In the genomic region with DNA sequence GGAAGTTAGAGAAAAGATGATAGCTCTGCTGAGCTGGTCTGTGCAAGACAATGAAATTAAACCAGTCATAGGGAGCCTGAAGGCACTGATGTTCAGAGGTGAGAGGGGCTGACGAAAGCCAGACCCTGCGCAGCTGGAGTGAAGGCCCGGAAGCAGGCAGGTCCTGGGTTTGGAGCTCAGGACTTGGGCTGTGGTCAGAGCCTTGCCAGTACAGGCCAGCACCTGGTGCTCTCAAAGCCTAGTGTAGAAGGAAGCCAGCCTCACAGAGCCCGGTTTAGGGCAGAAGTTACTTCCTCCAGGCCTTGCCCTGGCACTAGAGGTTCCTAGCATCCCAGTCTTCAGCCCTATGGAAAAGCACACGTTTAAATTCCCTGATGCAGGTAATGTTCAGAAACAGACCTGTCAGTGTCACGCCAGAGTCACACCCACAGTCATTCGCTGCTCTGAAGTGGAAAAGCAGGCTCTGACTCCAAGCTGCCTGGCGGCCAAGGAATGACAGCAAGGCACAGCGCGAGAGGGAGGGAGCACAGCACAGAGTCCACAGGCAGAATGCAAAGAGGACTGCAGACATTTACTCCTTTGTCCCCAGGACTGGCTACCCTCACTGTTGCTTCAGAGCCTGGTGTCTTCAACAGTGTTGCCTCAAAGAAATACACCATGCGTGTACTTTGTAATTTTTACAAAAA, we compare ENCODE assay signal across 10 mouse cellular contexts. TPM values are rescaled to one million over a fixed set of nuclear protein-coding genes. Genes with fewer than 3 reads are reported as not detected.
DNase-seq lines count a peak whose midpoint lies in the region; ATAC-seq and TF ChIP-seq lines count a peak whose summit lies in the region.
"Had no signal": no experiment of that assay in that cellular context is flagged by ENCODE, and none has a peak within 500 bp of the region (broad histone marks: within the 10 kb centered on the region; RNA-seq: fewer than 3 reads in every experiment).

No protein-coding gene starts in this region.

- TF ChIP-seq CTCF in left cerebral cortex, adult 2 months (IDR thresholded peaks at IDR 0.05) = no peak

- no peak overlapping the region for H3K4me3 ChIP-seq in hindbrain, embryonic 10.5 days
- H3K4me3 ChIP-seq in hindbrain, embryonic 14.5 days (replicated peaks; ENCODE audit: low read length) = no peak overlapping the region
- no peak overlapping the region for H3K4me3 ChIP-seq in intestine, embryonic 16.5 days (ENCODE audit: low read length)
- no peak overlapping the region for H3K4me3 ChIP-seq in left cerebral cortex, adult 2 months
- H3K4me3 ChIP-seq: hindbrain, embryonic 12.5 days had no signal

- H3K4me1 ChIP-seq in hindbrain, embryonic 10.5 days (replicated peaks) = peaks cover 37% of the 10 kb centered on the region
- no peaks in the 10 kb centered on the region for H3K4me1 ChIP-seq in hindbrain, embryonic 14.5 days (replicated peaks; ENCODE audit: control insufficient read depth, insufficient read depth, low read length)
- peaks cover 29% of the 10 kb centered on the region for H3K4me1 ChIP-seq in intestine, embryonic 16.5 days (ENCODE audit: control insufficient read depth, insufficient read depth, low read length)
- H3K4me1 ChIP-seq: hindbrain, embryonic 12.5 days had no signal

- no peaks in the 10 kb centered on the region for H3K9me3 ChIP-seq in hindbrain, embryonic 10.5 days
- no peaks in the 10 kb centered on the region for H3K9me3 ChIP-seq in hindbrain, embryonic 14.5 days (ENCODE audit: control insufficient read depth, low read length)
- no peaks in the 10 kb centered on the region for H3K9me3 ChIP-seq in intestine, embryonic 16.5 days (ENCODE audit: control insufficient read depth, low read length)
- H3K9me3 ChIP-seq: hindbrain, embryonic 12.5 days had no signal

- H3K9ac ChIP-seq in hindbrain, embryonic 14.5 days = no peak overlapping the region
- H3K9ac ChIP-seq in intestine, embryonic 16.5 days (ENCODE audit: low read depth, low read length) = 0 out of 2 replicates have a peak overlapping the region, but pooled peaks have one; percentile 37
- H3K9ac ChIP-seq: hindbrain, embryonic 12.5 days had no signal

- H3K36me3 ChIP-seq in hindbrain, embryonic 10.5 days = no peaks in the 10 kb centered on the region
- no peaks in the 10 kb centered on the region for H3K36me3 ChIP-seq in hindbrain, embryonic 14.5 days (replicated peaks; ENCODE audit: control insufficient read depth, insufficient read depth)
- H3K36me3 ChIP-seq in intestine, embryonic 16.5 days (ENCODE audit: control insufficient read depth, insufficient read depth, low read length) = no peaks in the 10 kb centered on the region
- H3K36me3 ChIP-seq: hindbrain, embryonic 12.5 days had no signal

- no peak for ATAC-seq in hindbrain, embryonic 14.5 days (ENCODE audit: low FRiP score)
- peak; percentile 45 for ATAC-seq in intestine, embryonic 16.5 days
- ATAC-seq in monocyte, adult 5-6 weeks (replicated peaks; ENCODE audit: insufficient number of reproducible peaks, low FRiP score, low TSS enrichment, poor library complexity, severe bottlenecking) = no peak

- 44% methylated on average over 11 of the region's 11 CpGs for WGBS in hindbrain, embryonic 10.5 days
- 54% methylated on average over 11 of the region's 11 CpGs for WGBS in hindbrain, embryonic 14.5 days
- WGBS in intestine, embryonic 16.5 days = 29% methylated on average over 11 of the region's 11 CpGs

- peak overlapping the region; percentile 20 for H3K27ac ChIP-seq in hindbrain, embryonic 10.5 days
- no peak overlapping the region for H3K27ac ChIP-seq in hindbrain, embryonic 14.5 days
- H3K27ac ChIP-seq in intestine, embryonic 16.5 days (ENCODE audit: low read length) = peak overlapping the region; percentile 41; the same call in 1 of the 2 replicates
- H3K27ac ChIP-seq in left cerebral cortex, adult 2 months = no peak overlapping the region
- H3K27ac ChIP-seq: hindbrain, embryonic 12.5 days; macrophage had no signal

- no peak for DNase-seq in hindbrain, embryonic 10.5 days (ENCODE audit: low spot score)
- DNase-seq in hindbrain, embryonic 14.5 days (ENCODE audit: low spot score) = no peak
- peak; percentile 27 for DNase-seq in thymus, postnatal 4 days
- DNase-seq in thymus, postnatal 25 days = no peak
- no peak for DNase-seq in left cerebral cortex, adult 2 months (ENCODE audit: extremely low spot score in 1 of 2, low spot score in 2 of 2)
- DNase-seq: kidney, postnatal 14 days had no signal

- no peak overlapping the region for H3K4me2 ChIP-seq in hindbrain, embryonic 14.5 days (replicated peaks)
- no peak overlapping the region for H3K4me2 ChIP-seq in intestine, embryonic 16.5 days (ENCODE audit: low read depth, low read length)
- H3K4me2 ChIP-seq: hindbrain, embryonic 12.5 days had no signal

- intact Hi-C loops in left cerebral cortex, adult 2 months (cut with DNase I) = no loop called here

- no peaks in the 10 kb centered on the region for H3K27me3 ChIP-seq in hindbrain, embryonic 10.5 days (ENCODE audit: insufficient read depth, poor library complexity, severe bottlenecking)
- H3K27me3 ChIP-seq in hindbrain, embryonic 14.5 days (ENCODE audit: control insufficient read depth, insufficient read depth, low read length) = no peaks in the 10 kb centered on the region
- H3K27me3 ChIP-seq in intestine, embryonic 16.5 days (replicated peaks; ENCODE audit: control insufficient read depth, insufficient read depth, low read length) = no peaks in the 10 kb centered on the region
- H3K27me3 ChIP-seq: hindbrain, embryonic 12.5 days had no signal

RNA-seq across cellular contexts. Expression of a gene that starts 48.1 kb away (rescaled TPM):
- polyA plus RNA-seq in hindbrain, embryonic 10.5 days (2016; fragmentation: Nextera tagmentation; extraction: Ambion mirVana) = 40.2 and 62.9 TPM in 2 replicates
- polyA plus RNA-seq in hindbrain, embryonic 14.5 days (2014; fragmentation: Nextera tagmentation; extraction: Ambion mirVana) = 39.3 and 46.1 TPM in 2 replicates
- 26.4 and 30.1 TPM in 2 replicates for polyA plus RNA-seq in intestine, embryonic 16.5 days (2015; fragmentation: Nextera tagmentation; extraction: Ambion mirVana)
- 7.6 to 11.7 TPM (median 8.1 TPM) in 3 replicates for total RNA-seq in monocyte, adult 5-6 weeks (2017)
- 10 to 100 TPM; 12.9 to 13.7 TPM for total RNA-seq in left cerebral cortex, adult 2 months (2021)

Comparison
In these comparisons a context has a peak if more than half of its experiments do, and no peak if none do; other contexts are left out.
1. H3K27ac ChIP-seq: peak in hindbrain, embryonic 10.5 days (single experiment) and intestine, embryonic 16.5 days (single experiment); none in hindbrain, embryonic 14.5 days (single experiment) and left cerebral cortex, adult 2 months (single experiment).